Mouse (Mus musculus) kidney, adult 2 months (tissue): ENCODE measurements around the gene Timeless. TPM values are rescaled to one million over a fixed set of nuclear protein-coding genes. Genes with fewer than 3 reads are reported as not detected.
"Not testable (repeated sequence)": the region's sequence is repeated elsewhere in the genome, so short reads cannot be mapped to it uniquely, and the experiment has no call there.

Experiments used
- DNase-seq: peaks from one replicate; pipeline ENCODE4 v3.0.0; 2021
- H3K27ac ChIP-seq: fragments of 200-500 bp; 2 replicates; pipeline ENCODE4 v1.5.1; 2012; ENCODE audit warnings: low read depth, low read length, control low read depth, inconsistent platforms; ENCODE audit not compliant: insufficient read depth
- H3K27me3 ChIP-seq: fragments of 200-500 bp; replicated peaks from 2 replicates; pipeline ENCODE4 v1.6.1; 2012; ENCODE audit warnings: mild to moderate bottlenecking, moderate library complexity, low read length, inconsistent platforms; ENCODE audit not compliant: control insufficient read depth, insufficient read depth
- H3K36me3 ChIP-seq: fragments of 200-500 bp; 2 replicates; pipeline ENCODE4 v1.6.1; 2012; ENCODE audit warnings: mild to moderate bottlenecking, moderate library complexity, low read length, inconsistent platforms; ENCODE audit not compliant: control insufficient read depth, insufficient read depth
- H3K4me1 ChIP-seq: fragments of 200-500 bp; 2 replicates; pipeline ENCODE4 v1.6.1; 2011; ENCODE audit warnings: low read length; ENCODE audit not compliant: control insufficient read depth, insufficient read depth
- H3K4me3 ChIP-seq: fragments of 200-500 bp; 2 replicates; pipeline ENCODE4 v1.5.1; 2011; ENCODE audit warnings: mild to moderate bottlenecking, low read depth, low read length, control low read depth; ENCODE audit not compliant: insufficient read depth
- CTCF ChIP-seq: fragments of 200-500 bp; conservative IDR thresholded peaks from 2 replicates; pipeline ENCODE4 v1.5.1; 2011; ENCODE audit warnings: low read depth, mild to moderate bottlenecking, control low read depth, low read length, moderate library complexity, mixed read lengths; ENCODE audit not compliant: insufficient read depth, insufficient read length
- POLR2A ChIP-seq: fragments of 200-500 bp; IDR thresholded peaks from one replicate; pipeline ENCODE4 v1.6.1; 2011; ENCODE audit warnings: low read depth, low read length, control low read depth
- WGBS: fragments of 180-500 bp; shearing (Covaris S2); methylation state at CpG from one replicate; pipeline ENCODE4 v1.1.7; 2018; 5-methylcytosine and 5-hydroxymethylcytosine counted together
- polyA plus RNA-seq: library from polyadenylated mRNA; depleted of rRNA; stranded (reverse); fragments of >200 nt; gene quantifications from 2 replicates; pipeline ENCODE4 v1.2.3, GENCODE M21; 2012

Timeless gene
- polyA plus RNA-seq, 1 experiment: 3.8 TPM

- peak; percentile 74 for DNase-seq
- WGBS: 55% methylated on average over 31 of the region's 31 CpGs
- Histone ChIP-seq H3K36me3 (peaks cover 1% of the 10 kb centered on the region), H3K4me3 (no peak overlapping the region), H3K27ac (no peak overlapping the region), H3K4me1 (peaks cover 3% of the 10 kb centered on the region), H3K27me3 (no peaks in the 10 kb centered on the region)
- peak; percentile 66 for TF ChIP-seq CTCF
- TF ChIP-seq POLR2A: no peak
These were observed 52.0 kb downstream of the Timeless start for GRCm38 (mm10) chr10:128283604-128284579.

DNA sequence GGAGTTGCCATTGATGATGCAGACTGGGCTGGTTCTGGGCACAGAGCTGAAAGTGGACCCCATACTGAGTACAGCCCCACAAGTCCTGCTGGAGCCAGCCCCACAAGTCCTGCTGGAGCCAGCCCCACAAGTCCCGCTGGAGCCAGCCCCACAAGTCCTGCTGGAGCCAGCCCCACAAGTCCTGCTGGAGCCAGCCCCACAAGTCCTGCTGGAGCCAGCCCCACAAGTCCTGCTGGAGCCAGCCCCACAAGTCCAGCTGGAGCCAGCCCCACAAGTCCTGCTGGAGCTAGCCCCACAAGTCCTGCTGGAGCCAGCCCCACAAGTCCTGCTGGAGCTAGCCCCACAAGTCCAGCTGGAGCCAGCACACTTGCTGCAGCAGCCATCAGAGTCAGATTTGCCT is 58.7 kb downstream of the Timeless start:
- not testable (repeated sequence) for H3K4me3 ChIP-seq, H3K27me3 ChIP-seq, H3K36me3 ChIP-seq, H3K27ac ChIP-seq, DNase-seq, H3K4me1 ChIP-seq
- WGBS: 84% methylated on average over 1 of the region's 1 CpGs

DNA sequence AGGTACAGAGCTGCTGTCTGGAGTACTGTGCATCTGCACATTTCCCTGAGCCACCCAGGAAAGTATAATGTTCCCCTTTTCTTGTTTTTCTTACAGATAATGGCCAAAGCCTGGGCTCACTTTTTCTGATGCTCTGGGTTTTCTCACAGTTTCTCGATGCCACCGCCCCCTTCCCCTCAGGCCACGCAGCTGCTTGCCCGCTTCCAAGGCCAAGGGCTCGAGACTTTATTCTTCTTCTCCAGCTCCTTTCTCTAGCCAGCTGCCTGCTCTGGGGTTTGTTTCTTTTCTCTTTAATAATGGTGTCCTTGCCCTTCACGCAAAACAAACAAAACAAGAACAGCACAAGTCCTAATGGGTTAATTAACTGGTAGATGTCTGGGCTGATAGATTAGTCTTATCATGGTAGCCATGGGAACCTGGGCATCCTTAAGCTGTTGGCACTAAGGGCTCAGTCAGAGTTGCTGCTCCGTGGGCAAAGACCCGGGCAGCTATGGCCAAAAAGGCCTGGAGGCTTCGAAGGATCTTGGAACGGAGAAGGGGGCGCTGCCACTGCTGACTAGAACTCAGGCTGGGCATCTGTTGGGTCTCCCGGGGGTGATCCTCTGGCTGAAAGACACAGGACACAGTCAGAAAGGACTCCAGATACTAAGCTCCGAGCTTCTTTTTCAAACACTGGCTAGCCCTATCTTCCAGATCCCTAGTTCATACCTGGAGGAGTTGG is 64.7 kb downstream of the Timeless start:
- no peaks in the 10 kb centered on the region for H3K27me3 ChIP-seq
- H3K4me1 ChIP-seq: no peaks in the 10 kb centered on the region
- TF ChIP-seq POLR2A: no peak
- TF ChIP-seq CTCF: no peak
- no peak overlapping the region for H3K27ac ChIP-seq
- H3K4me3 ChIP-seq: no peak overlapping the region
- 81% methylated on average over 13 of the region's 13 CpGs for WGBS
- no peak for DNase-seq
- H3K36me3 ChIP-seq: peaks cover 4% of the 10 kb centered on the region; the same call in 1 of the 2 replicates

GRCm38 (mm10) chr10:128297221-128297620 is 65.4 kb downstream of the Timeless start:
- TF ChIP-seq POLR2A (no peak), CTCF (no peak)
- no peak overlapping the region for H3K27ac ChIP-seq
- H3K4me3 ChIP-seq: no peak overlapping the region

DNA sequence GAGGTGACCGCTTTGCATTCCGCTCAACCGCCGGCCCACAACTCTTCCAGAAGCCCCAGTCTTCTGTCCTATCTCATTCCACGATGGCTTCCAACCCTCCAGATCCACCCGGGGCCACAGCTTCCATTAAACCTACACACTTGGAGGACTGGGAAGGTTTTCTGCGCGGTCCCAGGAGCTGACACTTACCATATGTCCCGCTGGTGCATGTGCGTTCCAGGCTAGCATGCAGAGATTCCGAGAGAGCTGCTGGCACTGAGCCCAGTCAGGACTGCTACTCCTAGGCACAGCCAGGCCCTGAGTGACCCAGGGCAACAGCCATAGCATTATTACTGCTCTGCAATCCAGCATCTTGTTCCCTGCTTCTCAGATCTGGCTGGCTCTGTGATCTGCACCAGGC is 65.8 kb downstream of the Timeless start:
- WGBS: 69% methylated on average over 11 of the region's 11 CpGs
- no peak for DNase-seq
- H3K36me3 ChIP-seq: no peaks in the 10 kb centered on the region
- no peak overlapping the region for H3K4me3 ChIP-seq
- H3K4me1 ChIP-seq: no peaks in the 10 kb centered on the region; the same call in 1 of the 2 replicates
- no peak overlapping the region for H3K27ac ChIP-seq
- TF ChIP-seq POLR2A (no peak), CTCF (no peak)
- H3K27me3 ChIP-seq: no peaks in the 10 kb centered on the region

More at GRCm38 (mm10) chr10:128297221-128297620, 65.4 kb downstream of the Timeless start:
- Histone ChIP-seq H3K36me3 (no peaks in the 10 kb centered on the region), H3K27me3 (no peaks in the 10 kb centered on the region), H3K4me1 (no peaks in the 10 kb centered on the region; the same call in 1 of the 2 replicates)
- WGBS: 72% methylated on average over 4 of the region's 4 CpGs
- no peak for DNase-seq

- Histone ChIP-seq H3K4me1 (no peaks in the 10 kb centered on the region; the same call in 1 of the 2 replicates), H3K27ac (no peak overlapping the region), H3K4me3 (no peak overlapping the region), H3K27me3 (no peaks in the 10 kb centered on the region), H3K36me3 (no peaks in the 10 kb centered on the region)
- TF ChIP-seq POLR2A: no peak
- TF ChIP-seq CTCF: no peak
- WGBS: 69% methylated on average over 6 of the region's 6 CpGs
- DNase-seq: no peak
These were observed 66.4 kb downstream of the Timeless start for GRCm38 (mm10) chr10:128298243-128298642.

- H3K27me3 ChIP-seq: no peaks in the 10 kb centered on the region
- DNase-seq: no peak
- WGBS: 72% methylated on average over 11 of the region's 11 CpGs
- peaks cover 1% of the 10 kb centered on the region; the same call in 1 of the 2 replicates for H3K4me1 ChIP-seq
- no peaks in the 10 kb centered on the region for H3K36me3 ChIP-seq
- no peak within 1 kb of the TSS for H3K27ac ChIP-seq
- TF ChIP-seq CTCF: no peak
- TF ChIP-seq POLR2A: no peak
- no peak within 1 kb of the TSS for H3K4me3 ChIP-seq
These were observed 66.9 kb downstream of the Timeless start, which contains the start of gene Il23a for GRCm38 (mm10) chr10:128298702-128299171. Il23a (minus strand) TSS chr10:128298752.
